Mouse (Mus musculus) embryonic fibroblast, embryonic 13.5 days (primary cell): ENCODE results near the gene Helb.
A peak's percentile ranks its signal among the peaks of the same experiment; 100 is the strongest.

ENCODE experiments used
- CTCF ChIP-seq: IDR thresholded peaks from 2 replicates; pipeline ENCODE4 v1.5.1; 2011; ENCODE audit warnings: mild to moderate bottlenecking, control low read depth, low read length, moderate library complexity, borderline replicate concordance; ENCODE audit not compliant: insufficient read depth
- POLR2A ChIP-seq: IDR thresholded peaks from 2 replicates; pipeline ENCODE4 v1.6.1; 2011; ENCODE audit warnings: low read depth, mild to moderate bottlenecking, control low read depth, low read length, moderate library complexity

DNA sequence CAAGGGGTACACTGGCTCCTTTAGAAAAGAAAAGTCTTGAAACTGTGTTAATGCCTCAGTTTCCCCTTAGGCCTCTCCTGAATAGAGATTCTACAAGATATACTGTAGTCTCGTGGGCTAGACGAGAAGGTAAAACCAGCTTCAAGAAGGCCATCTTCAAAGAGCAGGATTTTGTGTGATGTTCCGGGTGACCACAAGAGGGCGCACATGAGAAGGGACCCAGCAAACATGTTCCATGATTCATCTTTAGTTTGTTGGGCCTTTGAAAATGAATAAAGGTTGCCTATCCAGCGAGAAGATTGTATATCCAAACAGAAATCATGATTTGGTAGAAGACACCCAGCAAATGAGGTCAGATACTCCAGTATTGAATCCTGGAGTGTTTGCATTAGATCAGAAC, 48.4 kb downstream of the Helb start:
- TF ChIP-seq POLR2A (no peak), CTCF (peak; percentile 59; the same call in 1 of the 2 replicates)
